Mouse (Mus musculus): ENCODE data around the gene Ccnk. TPM values are rescaled to one million over a fixed set of nuclear protein-coding genes. Genes with fewer than 3 reads are reported as not detected.

Gene Ccnk
- polyA plus RNA-seq, 1 experiment from 2014 or later = 10.6 TPM

Other genes starting within 250 kb of the Ccnk start
- 6.8 and 8.4 TPM in 2 replicates for gene Bcl11b, start 176.0 kb upstream of the Ccnk start, polyA plus RNA-seq (2014; fragmentation: Nextera tagmentation; extraction: Ambion mirVana)
- 90.7 and 92.1 TPM in 2 replicates for gene Setd3, start 265 bp upstream of the Ccnk start, polyA plus RNA-seq (2014; fragmentation: Nextera tagmentation; extraction: Ambion mirVana)
- 17.2 and 17.8 TPM in 2 replicates for gene Ccdc85c, start 95.8 kb downstream of the Ccnk start, polyA plus RNA-seq (2014; fragmentation: Nextera tagmentation; extraction: Ambion mirVana)
- 1.2 and 1.8 TPM in 2 replicates for gene Hhipl1, start 126.7 kb downstream of the Ccnk start, polyA plus RNA-seq (2014; fragmentation: Nextera tagmentation; extraction: Ambion mirVana)
- gene Cyp46a1, start 154.8 kb downstream of the Ccnk start, polyA plus RNA-seq (2014; fragmentation: Nextera tagmentation; extraction: Ambion mirVana) = 11.0 and 11.7 TPM in 2 replicates
- 91.3 and 107 TPM in 2 replicates for gene Eml1, start 191.4 kb downstream of the Ccnk start, polyA plus RNA-seq (2014; fragmentation: Nextera tagmentation; extraction: Ambion mirVana)